Mouse (Mus musculus) mouse trophoblast stem cell (cell line): Measurements from ENCODE around the gene Klc1.

Experiments
- in situ Hi-C, 2 experiments: fragments of 300-500 bp; cut with MseI, MboI; formaldehyde crosslinking; loops; 2 replicates in 1 of 2; 3 replicates in 1 of 2; pipeline ENCODE4 v1.15.1; 2025

The Klc1 gene

DNA sequence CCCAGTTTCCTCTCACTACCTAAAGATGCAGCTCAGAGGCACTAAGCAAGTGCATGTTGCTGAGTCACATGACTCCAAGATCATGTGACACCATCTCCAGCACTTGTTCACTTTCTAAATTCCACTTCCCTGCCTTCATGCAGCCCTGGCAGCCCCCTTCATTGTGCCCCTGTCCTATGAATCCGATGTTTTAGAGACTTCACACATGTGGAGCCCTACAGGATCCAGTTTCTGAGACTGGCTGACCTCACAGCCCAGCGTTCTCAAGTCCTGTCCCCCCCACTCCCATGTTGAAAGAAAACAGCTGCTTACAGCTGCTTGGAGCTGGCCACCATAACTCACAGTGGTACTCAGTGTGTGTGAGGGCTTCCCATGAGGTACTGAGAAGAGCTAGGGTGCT is 15.2 kb upstream of the Klc1 start:
- in situ Hi-C loops, result no loop called here

GRCm38 (mm10) chr12:111743981-111744423 is 14.6 kb upstream of the Klc1 start:
- in situ Hi-C loops, result no loop called here

- in situ Hi-C loops, result no loop called here
Observed at GRCm38 (mm10) chr12:111745274-111745673, 13.4 kb upstream of the Klc1 start.

DNA sequence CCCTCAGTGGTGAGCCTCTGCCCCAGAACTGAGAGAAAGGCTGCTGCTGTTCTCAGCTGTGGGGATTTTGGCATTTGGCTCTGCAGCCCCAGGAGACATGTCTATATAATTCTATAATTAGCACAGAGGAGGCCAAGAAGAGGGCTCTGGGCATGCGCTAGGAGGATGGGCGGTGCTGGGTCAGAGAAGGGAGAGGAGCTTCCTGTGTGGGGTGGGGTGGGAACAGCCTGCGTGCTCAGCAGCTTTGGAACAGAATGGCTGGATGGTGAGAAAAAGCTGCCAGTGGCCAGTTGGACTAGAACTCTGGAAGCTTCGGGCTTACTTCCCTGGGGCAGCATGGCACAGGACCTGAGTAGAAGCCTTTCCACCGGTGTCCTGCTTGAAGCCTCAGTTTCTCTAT is 12.6 kb upstream of the Klc1 start:
- in situ Hi-C loops, result no loop called here

- in situ Hi-C loops, result no loop called here
Observed at GRCm38 (mm10) chr12:111747421-111747820, 11.2 kb upstream of the Klc1 start.

GRCm38 (mm10) chr12:111750739-111751138 is 7.9 kb upstream of the Klc1 start:
- in situ Hi-C loops, result no loop called here

DNA sequence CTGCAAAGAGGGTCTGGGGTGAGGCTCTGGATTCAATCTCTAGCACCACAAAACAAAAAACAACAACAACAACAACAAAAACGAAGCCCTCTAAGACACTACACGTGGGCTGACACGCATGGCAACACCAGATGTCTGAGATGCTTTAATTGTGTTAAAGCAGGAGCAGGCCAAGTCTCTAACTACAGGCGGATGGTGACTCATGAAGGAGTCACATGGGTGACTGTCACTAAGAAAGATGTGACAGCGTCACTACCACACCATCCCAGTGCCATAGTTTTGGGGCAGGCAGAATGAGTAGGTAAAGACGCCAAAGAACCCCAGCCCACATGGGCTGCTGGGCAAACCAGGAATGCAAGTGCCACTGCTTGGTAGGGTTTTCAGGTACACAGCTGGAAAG is 6.2 kb upstream of the Klc1 start:
- in situ Hi-C loops, result no loop called here

DNA sequence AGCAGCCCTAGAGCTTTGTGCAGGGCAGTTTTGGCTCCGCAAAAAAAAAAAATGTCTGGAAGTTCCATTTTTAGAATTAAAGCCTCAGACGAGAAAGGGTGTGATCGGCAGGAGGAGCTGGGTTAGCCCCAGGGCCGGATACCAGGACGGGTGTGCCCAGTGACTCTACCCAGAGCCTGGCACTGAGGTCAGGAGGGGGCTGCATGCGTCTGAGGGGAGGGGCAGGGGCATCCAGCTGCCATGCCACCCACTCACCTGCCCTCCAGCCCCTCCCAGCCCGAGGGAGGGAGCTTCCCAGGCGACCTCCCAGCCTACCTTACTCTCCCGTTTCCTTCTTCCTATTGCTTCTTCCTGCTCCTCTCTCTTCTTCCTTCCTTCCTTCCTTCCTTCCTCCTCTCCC is 5.3 kb upstream of the Klc1 start:
- in situ Hi-C loops, result no loop called here

- in situ Hi-C loops, result no loop called here
Observed at GRCm38 (mm10) chr12:111754710-111755109, 3.9 kb upstream of the Klc1 start.

- in situ Hi-C loops, result no loop called here
Observed at GRCm38 (mm10) chr12:111755231-111755630, 3.4 kb upstream of the Klc1 start.

GRCm38 (mm10) chr12:111756082-111756697 is 2.5 kb upstream of the Klc1 start:
- in situ Hi-C loops, result no loop called here

GRCm38 (mm10) chr12:111756698-111757082 is 2.0 kb upstream of the Klc1 start:
- in situ Hi-C loops, result no loop called here

- in situ Hi-C loops, result no loop called here
Observed at GRCm38 (mm10) chr12:111757561-111758325, 906 bp upstream of the Klc1 start.

- in situ Hi-C loops, result no loop called here
Observed at GRCm38 (mm10) chr12:111759176-111760061, 770 bp downstream of the Klc1 start.

- in situ Hi-C loops, result no loop called here
Observed at GRCm38 (mm10) chr12:111760306-111760908, 1.8 kb downstream of the Klc1 start.

- in situ Hi-C loops, result no loop called here
Observed at GRCm38 (mm10) chr12:111762620-111763280, 4.1 kb downstream of the Klc1 start.

- in situ Hi-C loops, result no loop called here
Observed at GRCm38 (mm10) chr12:111766313-111767236, 7.9 kb downstream of the Klc1 start.

GRCm38 (mm10) chr12:111768322-111768928 is 9.8 kb downstream of the Klc1 start:
- in situ Hi-C loops, result no loop called here

GRCm38 (mm10) chr12:111769306-111769705 is 10.7 kb downstream of the Klc1 start:
- in situ Hi-C loops, result no loop called here
